Mouse (Mus musculus) ES-Bruce4 (cell line): ENCODE measurements around the gene Olfr243. TPM values are rescaled to one million over a fixed set of nuclear protein-coding genes. Genes with fewer than 3 reads are reported as not detected.
"Not testable (repeated sequence)": the region's sequence is repeated elsewhere in the genome, so short reads cannot be mapped to it uniquely, and the experiment has no call there.

Source experiments
- H3K27ac ChIP-seq: 2 replicates; pipeline ENCODE4 v1.5.1; 2012; ENCODE audit warnings: low read length, inconsistent platforms; ENCODE audit not compliant: insufficient read depth
- H3K27me3 ChIP-seq: 2 replicates; pipeline ENCODE4 v1.6.1; 2012; ENCODE audit warnings: mild to moderate bottlenecking, low read length, inconsistent platforms; ENCODE audit not compliant: control insufficient read depth, poor library complexity, insufficient read depth, severe bottlenecking
- H3K36me3 ChIP-seq: 2 replicates; pipeline ENCODE4 v1.6.1; 2012; ENCODE audit warnings: inconsistent platforms, mild to moderate bottlenecking, low read length, moderate library complexity; ENCODE audit not compliant: control insufficient read depth, poor library complexity, insufficient read depth, severe bottlenecking
- H3K4me1 ChIP-seq: one replicate; pipeline ENCODE4 v1.8.1; 2011; ENCODE audit warnings: low read length; ENCODE audit not compliant: control insufficient read depth, insufficient read depth
- H3K4me3 ChIP-seq: 2 replicates; pipeline ENCODE4 v1.5.1; 2011; ENCODE audit warnings: low read depth, mild to moderate bottlenecking, low read length
- H3K9ac ChIP-seq: 2 replicates; pipeline ENCODE4 v1.6.1; 2012; ENCODE audit warnings: low read depth, mild to moderate bottlenecking, inconsistent platforms; ENCODE audit not compliant: poor library complexity, severe bottlenecking
- H3K9me3 ChIP-seq: replicated peaks from 2 replicates; pipeline ENCODE4 v1.6.1; 2012; ENCODE audit warnings: mild to moderate bottlenecking, low read length, inconsistent platforms; ENCODE audit not compliant: control insufficient read depth, poor library complexity, insufficient read depth, severe bottlenecking
- CTCF ChIP-seq: IDR thresholded peaks from one replicate; pipeline ENCODE4 v1.8.1; 2011; ENCODE audit warnings: low read depth, low read length
- EP300 ChIP-seq: IDR thresholded peaks from 2 replicates; pipeline ENCODE4 v1.6.1; 2011; ENCODE audit warnings: low read depth, low read length; ENCODE audit not compliant: insufficient read depth
- POLR2A ChIP-seq: IDR thresholded peaks from one replicate; pipeline ENCODE4 v1.8.1; 2011; ENCODE audit warnings: low read length; ENCODE audit not compliant: insufficient read depth
- polyA plus RNA-seq: library from polyadenylated mRNA; stranded (reverse); fragments of >200 nt; gene quantifications from 2 replicates; pipeline ENCODE4 v1.2.4, GENCODE M21; 2011; ENCODE audit warnings: low read depth; ENCODE audit not compliant: missing spikeins, insufficient read depth, insufficient read length

Olfr243 gene
- polyA plus RNA-seq = 0.16 TPM in 1 of 2 replicates, not detected in the other

DNA sequence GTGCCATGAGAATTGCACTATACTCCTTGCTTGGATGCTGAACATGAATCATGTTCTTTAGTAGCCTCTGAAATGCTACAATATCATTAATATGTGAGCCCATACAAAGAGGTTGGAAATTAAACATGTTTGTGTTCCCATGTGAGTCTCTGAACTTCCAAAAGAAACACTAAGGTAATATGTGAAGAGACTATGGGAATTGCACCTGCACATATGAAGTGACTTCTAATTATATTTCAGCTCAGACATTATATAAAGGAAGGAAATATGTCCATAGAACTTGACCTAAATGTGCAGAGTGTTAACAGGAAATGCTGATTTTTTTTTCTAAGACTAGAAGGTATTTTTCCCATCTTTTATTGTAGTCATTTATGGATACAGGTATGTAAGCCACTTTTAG is at the start of gene Olfr243:
Olfr243 (plus strand) TSS at position 301 of the 400 bp plus-strand sequence.
- TF ChIP-seq CTCF = no peak
- TF ChIP-seq EP300 = no peak
- H3K27me3 ChIP-seq = no peaks in the 10 kb centered on the region
- H3K27ac ChIP-seq = no peak within 1 kb of the TSS
- H3K4me1 ChIP-seq = no peaks in the 10 kb centered on the region
- H3K9me3 ChIP-seq = no peaks in the 10 kb centered on the region
- H3K9ac ChIP-seq = no peak within 1 kb of the TSS
- no peak within 1 kb of the TSS for H3K4me3 ChIP-seq
- no peaks in the 10 kb centered on the region for H3K36me3 ChIP-seq

DNA sequence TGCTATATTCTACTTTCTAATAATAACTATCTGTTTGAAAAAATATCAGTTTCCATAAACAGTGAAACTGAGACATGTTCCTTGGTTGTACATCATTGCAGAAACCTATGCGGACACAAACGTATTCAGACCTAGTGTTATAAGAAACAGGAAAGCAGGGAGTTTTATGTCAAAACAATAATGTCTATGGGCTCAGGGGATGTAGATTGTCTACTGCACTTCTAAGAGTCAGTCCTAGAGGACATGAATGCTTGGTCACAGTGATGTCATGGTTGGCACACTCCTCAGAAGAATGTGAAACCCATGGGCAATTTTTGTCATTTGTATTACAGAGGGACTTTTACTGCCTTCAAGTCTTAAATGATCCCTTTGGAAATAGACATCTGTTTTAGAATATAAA is 43.4 kb upstream of the Olfr243 start, which contains the start of gene Olfr624:
Olfr624 (minus strand) TSS at position 101 of the 400 bp plus-strand sequence.
- Histone ChIP-seq H3K4me1 (no peaks in the 10 kb centered on the region), H3K9ac (no peak within 1 kb of the TSS), H3K27ac (no peak within 1 kb of the TSS), H3K9me3 (no peaks in the 10 kb centered on the region), H3K27me3 (no peaks in the 10 kb centered on the region), H3K36me3 (no peaks in the 10 kb centered on the region), H3K4me3 (no peak within 1 kb of the TSS)
- TF ChIP-seq POLR2A (no peak), CTCF (no peak), EP300 (no peak)

DNA sequence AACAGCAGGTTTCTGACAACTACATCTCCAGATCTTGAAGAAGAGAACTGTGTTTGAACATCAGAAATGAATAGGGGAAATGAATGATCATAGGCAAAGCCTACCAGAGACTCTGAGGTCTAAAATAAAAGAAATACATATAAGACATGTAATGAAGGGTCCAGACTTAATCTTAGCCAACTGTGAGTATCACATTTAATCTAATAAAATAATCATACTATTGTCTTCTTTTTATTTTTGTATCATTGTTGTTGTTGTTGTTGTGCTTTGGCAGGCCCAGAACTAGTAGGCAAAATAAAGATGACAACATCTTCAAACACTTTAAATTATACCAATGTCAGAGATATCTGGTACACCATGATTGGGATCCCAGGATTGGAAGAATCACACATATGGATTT is 32.1 kb upstream of the Olfr243 start, which contains the start of gene Olfr625-ps1:
Olfr625-ps1 (plus strand) TSS at position 301 of the 400 bp plus-strand sequence.
- Histone ChIP-seq H3K36me3 (no peaks in the 10 kb centered on the region), H3K27me3 (no peaks in the 10 kb centered on the region), H3K27ac (no peak within 1 kb of the TSS), H3K4me1 (no peaks in the 10 kb centered on the region), H3K9ac (no peak within 1 kb of the TSS), H3K4me3 (no peak within 1 kb of the TSS), H3K9me3 (no peaks in the 10 kb centered on the region)
- TF ChIP-seq EP300 (no peak), CTCF (no peak), POLR2A (no peak)

DNA sequence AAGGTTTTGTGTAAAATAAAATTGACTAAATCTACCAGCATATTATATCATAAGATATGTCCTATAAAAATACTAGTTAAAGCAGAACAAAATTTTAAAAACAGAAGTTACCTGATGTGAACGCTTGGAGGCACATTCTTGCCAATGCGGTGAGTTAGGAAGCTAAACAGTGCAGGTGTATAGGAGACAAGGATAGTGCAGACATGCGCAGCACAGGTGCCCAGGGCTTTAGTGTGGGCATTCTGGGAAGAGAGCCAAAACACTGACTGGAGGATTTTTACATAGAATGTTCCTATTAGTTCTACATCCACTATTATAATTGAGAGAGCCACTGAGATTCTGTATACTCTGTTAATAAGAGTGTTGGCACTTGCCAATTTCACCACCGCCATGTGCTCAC is 15.0 kb upstream of the Olfr243 start:
- H3K36me3 ChIP-seq = no peaks in the 10 kb centered on the region
- TF ChIP-seq EP300 (no peak), POLR2A (no peak), CTCF (no peak)
- H3K9ac ChIP-seq = no peak overlapping the region
- no peak overlapping the region for H3K4me3 ChIP-seq
- no peaks in the 10 kb centered on the region for H3K4me1 ChIP-seq
- H3K27me3 ChIP-seq = no peaks in the 10 kb centered on the region
- H3K9me3 ChIP-seq = no peaks in the 10 kb centered on the region
- no peak overlapping the region for H3K27ac ChIP-seq

DNA sequence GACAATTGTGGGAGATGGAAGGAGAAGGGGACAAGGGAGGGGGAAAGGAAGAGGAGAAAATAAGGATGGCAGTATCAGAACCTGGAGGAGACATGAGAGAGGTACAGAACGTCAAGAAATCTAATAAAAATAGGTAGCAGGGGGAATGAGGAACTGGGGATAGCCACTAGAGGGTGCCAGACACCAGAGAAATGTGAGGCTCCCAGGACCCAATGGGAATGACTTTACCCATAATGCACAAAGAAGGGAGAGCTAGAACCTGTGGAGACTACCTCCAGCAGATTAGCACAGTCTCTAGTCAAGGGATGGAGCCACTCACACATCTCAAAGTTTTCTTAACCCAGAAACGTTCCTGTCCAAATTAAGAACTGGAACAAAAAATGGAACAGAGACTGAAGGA is 2.4 kb upstream of the Olfr243 start:
- Histone ChIP-seq H3K27me3 (no peaks in the 10 kb centered on the region), H3K9ac (no peak overlapping the region), H3K9me3 (no peaks in the 10 kb centered on the region), H3K36me3 (no peaks in the 10 kb centered on the region), H3K27ac (no peak overlapping the region), H3K4me3 (no peak overlapping the region), H3K4me1 (no peaks in the 10 kb centered on the region)
- TF ChIP-seq EP300 (no peak), POLR2A (no peak), CTCF (peak; percentile 27)

GRCm38 (mm10) chr7:103716398-103716797 is 1.9 kb downstream of the Olfr243 start:
- H3K4me3 ChIP-seq, H3K9ac ChIP-seq, H3K27me3 ChIP-seq, H3K36me3 ChIP-seq, H3K27ac ChIP-seq, H3K9me3 ChIP-seq, H3K4me1 ChIP-seq: not testable (repeated sequence)
